Mouse (Mus musculus) liver, embryonic 13.5 days (tissue): ENCODE measurements around the gene Plcb4. TPM values are rescaled to one million over a fixed set of nuclear protein-coding genes. Genes with fewer than 3 reads are reported as not detected.
A peak's percentile ranks its signal among the peaks of the same experiment; 100 is the strongest.

ENCODE experiments used
- ATAC-seq: fragments of 200-750 bp; cut with Nextera tagmentation; 2 replicates; pipeline ENCODE4 v1.8.0; 2017; ENCODE audit warnings: low read depth, mild to moderate bottlenecking, moderate number of reproducible peaks, moderate library complexity
- DNase-seq: peaks from one replicate; pipeline ENCODE4 v3.0.0; 2022
- H3K27ac ChIP-seq: fragments of 300-500 bp; sonication (generic); 2 replicates; pipeline ENCODE4 v1.5.1; 2015; ENCODE audit warnings: moderate library complexity, mild to moderate bottlenecking, inconsistent platforms
- H3K27me3 ChIP-seq: fragments of 300-500 bp; sonication (generic); 2 replicates; pipeline ENCODE4 v1.6.1; 2015; ENCODE audit warnings: mild to moderate bottlenecking, inconsistent platforms
- H3K36me3 ChIP-seq: fragments of 300-500 bp; sonication (generic); 2 replicates; pipeline ENCODE4 v1.6.1; 2015; ENCODE audit warnings: mild to moderate bottlenecking, inconsistent platforms
- H3K4me1 ChIP-seq: fragments of 300-500 bp; sonication (generic); replicated peaks from 2 replicates; pipeline ENCODE4 v1.6.1; 2015; ENCODE audit warnings: inconsistent platforms
- H3K4me2 ChIP-seq: fragments of 300-500 bp; sonication (generic); 2 replicates; pipeline ENCODE4 v1.6.1; 2015; ENCODE audit warnings: inconsistent platforms, mild to moderate bottlenecking, moderate library complexity
- H3K4me3 ChIP-seq: fragments of 300-500 bp; sonication (generic); replicated peaks from 2 replicates; pipeline ENCODE4 v1.5.1; 2015; ENCODE audit warnings: mild to moderate bottlenecking, inconsistent platforms
- H3K9ac ChIP-seq: fragments of 300-500 bp; sonication (generic); 2 replicates; pipeline ENCODE4 v1.6.1; 2015; ENCODE audit warnings: mild to moderate bottlenecking, inconsistent platforms
- H3K9me3 ChIP-seq: fragments of 300-500 bp; sonication (generic); replicated peaks from 2 replicates; pipeline ENCODE4 v1.6.1; 2016; ENCODE audit warnings: inconsistent platforms
- WGBS: fragments of 180-500 bp; shearing (Covaris S2); methylation state at CpG from one replicate; pipeline ENCODE4 v1.1.7; 2015; ENCODE audit not compliant: insufficient replicate concordance; 5-methylcytosine and 5-hydroxymethylcytosine counted together
- polyA plus RNA-seq: library from polyadenylated mRNA; unstranded; fragments of >200 nt; fragmentation: Nextera tagmentation; extraction: Ambion mirVana; gene quantifications from 2 replicates; pipeline ENCODE4 v1.2.1, GENCODE M21; 2015

The Plcb4 gene
- polyA plus RNA-seq, 1 experiment from 2014 or later, result 3.1 TPM

- no peak overlapping the region for H3K9ac ChIP-seq
- H3K27ac ChIP-seq, result no peak overlapping the region
- no peak overlapping the region for H3K4me3 ChIP-seq
- DNase-seq, result no peak
- no peaks in the 10 kb centered on the region for H3K9me3 ChIP-seq
- H3K27me3 ChIP-seq, result no peaks in the 10 kb centered on the region
- 44% methylated on average over 3 of the region's 3 CpGs for WGBS
- H3K36me3 ChIP-seq, result no peaks in the 10 kb centered on the region
- ATAC-seq, result no peak
- H3K4me2 ChIP-seq, result no peak overlapping the region
- H3K4me1 ChIP-seq, result no peaks in the 10 kb centered on the region
Observed at GRCm38 (mm10) chr2:135650885-135651284, 7.9 kb upstream of the Plcb4 start.

DNA sequence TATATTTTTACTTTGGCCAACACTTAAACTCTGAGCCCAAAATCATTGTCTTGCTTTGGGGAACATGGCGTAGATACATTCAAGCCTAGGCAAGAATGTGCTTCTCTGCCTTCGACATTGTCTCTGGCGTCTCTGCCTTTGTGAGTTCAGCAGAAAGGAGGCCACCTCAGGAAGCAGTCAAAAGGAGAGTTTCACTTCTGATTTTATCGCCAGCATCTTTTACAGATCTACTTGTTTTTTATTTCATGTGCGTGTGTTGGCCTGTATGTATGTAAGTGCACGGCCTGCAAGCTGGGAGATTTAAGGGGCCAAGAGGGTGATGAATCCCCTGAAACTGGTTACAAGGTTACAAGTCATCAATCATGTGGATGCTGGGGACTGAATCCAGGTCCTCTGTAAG lies 6.8 kb upstream of the Plcb4 start:
- ATAC-seq (no peak), DNase-seq (no peak)
- no peaks in the 10 kb centered on the region for H3K9me3 ChIP-seq
- no peaks in the 10 kb centered on the region for H3K27me3 ChIP-seq
- H3K4me1 ChIP-seq, result no peaks in the 10 kb centered on the region
- no peak overlapping the region for H3K9ac ChIP-seq
- no peak overlapping the region for H3K27ac ChIP-seq
- H3K36me3 ChIP-seq, result no peaks in the 10 kb centered on the region
- no peak overlapping the region for H3K4me3 ChIP-seq
- no peak overlapping the region for H3K4me2 ChIP-seq
- WGBS, result 73% methylated on average over 6 of the region's 6 CpGs

DNA sequence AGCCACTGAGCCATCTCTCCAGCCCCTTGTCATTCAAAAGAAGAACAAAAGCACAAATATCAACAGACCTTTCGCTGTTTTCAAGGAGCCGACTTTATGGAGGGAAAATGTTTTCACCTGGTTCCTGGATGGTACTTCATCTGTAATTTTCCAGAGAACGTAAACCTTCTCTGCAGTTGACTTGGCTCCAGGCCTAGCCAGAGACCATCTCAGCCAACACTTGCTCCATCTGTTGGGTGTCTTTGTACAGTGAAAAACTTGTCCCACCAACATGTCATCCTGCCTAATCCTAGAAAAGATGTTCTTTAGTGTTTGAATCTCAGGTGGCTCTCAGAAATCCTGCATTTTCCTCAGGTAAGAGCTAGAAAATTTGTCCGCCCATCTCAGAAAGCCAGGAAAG lies 6.4 kb upstream of the Plcb4 start:
- H3K4me2 ChIP-seq, result no peak overlapping the region
- WGBS, result 79% methylated on average over 4 of the region's 4 CpGs
- H3K9ac ChIP-seq, result no peak overlapping the region
- H3K4me3 ChIP-seq, result no peak overlapping the region
- H3K4me1 ChIP-seq, result no peaks in the 10 kb centered on the region
- DNase-seq (no peak), ATAC-seq (no peak)
- no peaks in the 10 kb centered on the region for H3K27me3 ChIP-seq
- H3K27ac ChIP-seq, result no peak overlapping the region
- no peaks in the 10 kb centered on the region for H3K36me3 ChIP-seq
- no peaks in the 10 kb centered on the region for H3K9me3 ChIP-seq

- no peak overlapping the region for H3K9ac ChIP-seq
- no peak overlapping the region for H3K27ac ChIP-seq
- ATAC-seq (no peak), DNase-seq (no peak)
- H3K36me3 ChIP-seq, result no peaks in the 10 kb centered on the region
- H3K4me1 ChIP-seq, result no peaks in the 10 kb centered on the region; the same call in 1 of the 2 replicates
- H3K27me3 ChIP-seq, result peaks cover 10% of the 10 kb centered on the region
- WGBS, result 75% methylated on average over 1 of the region's 1 CpGs
- no peaks in the 10 kb centered on the region for H3K9me3 ChIP-seq
- no peak overlapping the region for H3K4me3 ChIP-seq
- H3K4me2 ChIP-seq, result no peak overlapping the region
Observed at GRCm38 (mm10) chr2:135655948-135656347, 2.9 kb upstream of the Plcb4 start.

DNA sequence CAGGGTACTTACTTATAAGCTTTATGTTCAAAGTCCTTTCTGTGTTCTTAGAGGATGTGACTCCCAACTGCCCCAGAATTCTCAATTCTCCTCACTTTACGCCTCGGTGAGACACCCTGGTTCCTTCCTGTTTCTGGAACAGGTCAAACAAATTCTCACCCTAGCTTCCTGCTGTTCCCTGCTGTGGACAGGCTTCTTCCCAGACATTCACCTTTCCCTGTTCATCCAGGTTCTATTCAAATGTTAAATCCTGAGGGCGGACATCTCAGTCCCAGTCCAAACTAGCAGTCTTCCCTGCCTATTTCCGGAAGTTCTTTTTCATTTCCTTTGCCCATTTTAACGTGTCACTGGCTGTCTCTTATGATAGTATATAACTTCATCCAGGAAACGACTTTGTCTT lies 2.2 kb upstream of the Plcb4 start:
- Histone ChIP-seq H3K9me3 (no peaks in the 10 kb centered on the region), H3K27ac (no peak overlapping the region), H3K4me3 (no peak overlapping the region), H3K4me1 (no peaks in the 10 kb centered on the region; the same call in 1 of the 2 replicates), H3K27me3 (peaks cover 10% of the 10 kb centered on the region), H3K36me3 (no peaks in the 10 kb centered on the region), H3K9ac (no peak overlapping the region), H3K4me2 (no peak overlapping the region)
- DNase-seq, result no peak
- no peak for ATAC-seq
- WGBS, result 56% methylated on average over 6 of the region's 6 CpGs

DNA sequence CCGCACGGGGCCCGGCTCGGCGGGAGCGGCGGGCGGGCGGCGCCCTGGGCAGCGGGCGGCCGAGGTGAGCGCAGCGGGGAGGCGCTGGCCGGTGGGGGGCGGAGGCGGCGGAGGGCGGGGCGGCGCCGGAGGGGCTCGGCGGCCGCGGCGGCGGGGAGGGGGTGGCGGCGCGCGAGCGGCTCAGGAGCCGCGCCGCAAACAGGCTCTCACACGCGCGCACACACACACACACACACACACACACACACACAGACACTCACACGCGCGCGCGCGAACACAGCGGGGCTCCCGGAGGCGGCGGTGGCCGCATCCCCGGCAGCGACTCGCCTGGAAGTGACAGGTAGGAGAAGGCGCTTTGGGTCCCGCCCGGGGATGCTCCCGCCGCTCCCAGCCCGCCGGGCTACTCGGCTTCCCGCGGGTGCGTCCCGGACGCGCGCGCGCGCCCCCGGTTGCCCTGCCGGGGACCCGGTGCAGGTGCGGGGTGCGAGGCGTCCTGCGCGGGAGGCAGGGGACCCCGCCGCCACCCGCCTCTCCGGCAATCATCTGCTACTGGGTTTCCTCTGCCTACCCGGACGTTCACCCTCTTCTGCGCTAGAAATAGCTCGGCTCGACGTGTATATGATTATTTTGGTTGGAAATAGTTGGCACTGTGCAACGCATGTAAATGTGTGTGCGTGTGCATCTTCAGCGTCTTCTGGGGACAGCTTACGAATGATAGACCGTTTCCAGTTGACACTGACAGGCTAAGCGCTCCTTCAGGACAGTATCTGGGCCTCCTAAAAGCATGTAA lies 775 bp downstream of the Plcb4 start:
- ATAC-seq (peak; percentile 75), DNase-seq (peak; percentile 10)
- Histone ChIP-seq H3K4me3 (peak overlapping the region; percentile 72), H3K27ac (peak overlapping the region; percentile 80), H3K9me3 (no peaks in the 10 kb centered on the region), H3K36me3 (no peaks in the 10 kb centered on the region), H3K27me3 (peaks cover 10% of the 10 kb centered on the region), H3K4me2 (peak overlapping the region; percentile 84), H3K4me1 (no peaks in the 10 kb centered on the region; the same call in 1 of the 2 replicates), H3K9ac (peak overlapping the region; percentile 81)
- WGBS, result under 1% methylated on average over 47 of the region's 97 CpGs

GRCm38 (mm10) chr2:135660816-135661215 lies 2.0 kb downstream of the Plcb4 start:
- Histone ChIP-seq H3K9me3 (no peaks in the 10 kb centered on the region), H3K36me3 (no peaks in the 10 kb centered on the region), H3K9ac (no peak overlapping the region), H3K4me2 (no peak overlapping the region), H3K4me1 (no peaks in the 10 kb centered on the region; the same call in 1 of the 2 replicates), H3K27me3 (peaks cover 10% of the 10 kb centered on the region), H3K4me3 (no peak overlapping the region), H3K27ac (no peak overlapping the region)
- 57% methylated on average over 4 of the region's 4 CpGs for WGBS
- no peak for ATAC-seq
- no peak for DNase-seq

GRCm38 (mm10) chr2:135663785-135664184 lies 5.0 kb downstream of the Plcb4 start:
- no peak overlapping the region for H3K27ac ChIP-seq
- ATAC-seq, result no peak
- no peak for DNase-seq
- H3K9me3 ChIP-seq, result no peaks in the 10 kb centered on the region
- H3K36me3 ChIP-seq, result no peaks in the 10 kb centered on the region
- no peak overlapping the region for H3K4me3 ChIP-seq
- WGBS, result 56% methylated on average over 1 of the region's 1 CpGs
- H3K9ac ChIP-seq, result no peak overlapping the region
- no peak overlapping the region for H3K4me2 ChIP-seq
- no peaks in the 10 kb centered on the region; the same call in 1 of the 2 replicates for H3K4me1 ChIP-seq
- peaks cover 10% of the 10 kb centered on the region for H3K27me3 ChIP-seq

GRCm38 (mm10) chr2:135667496-135667895 lies 8.7 kb downstream of the Plcb4 start:
- no peak overlapping the region for H3K9ac ChIP-seq
- H3K4me2 ChIP-seq, result no peak overlapping the region
- H3K4me3 ChIP-seq, result no peak overlapping the region
- ATAC-seq, result no peak
- no peaks in the 10 kb centered on the region for H3K4me1 ChIP-seq
- no peak for DNase-seq
- no peaks in the 10 kb centered on the region for H3K9me3 ChIP-seq
- H3K27me3 ChIP-seq, result no peaks in the 10 kb centered on the region
- WGBS, result 75% methylated on average over 2 of the region's 2 CpGs
- no peak overlapping the region for H3K27ac ChIP-seq
- no peaks in the 10 kb centered on the region for H3K36me3 ChIP-seq

DNA sequence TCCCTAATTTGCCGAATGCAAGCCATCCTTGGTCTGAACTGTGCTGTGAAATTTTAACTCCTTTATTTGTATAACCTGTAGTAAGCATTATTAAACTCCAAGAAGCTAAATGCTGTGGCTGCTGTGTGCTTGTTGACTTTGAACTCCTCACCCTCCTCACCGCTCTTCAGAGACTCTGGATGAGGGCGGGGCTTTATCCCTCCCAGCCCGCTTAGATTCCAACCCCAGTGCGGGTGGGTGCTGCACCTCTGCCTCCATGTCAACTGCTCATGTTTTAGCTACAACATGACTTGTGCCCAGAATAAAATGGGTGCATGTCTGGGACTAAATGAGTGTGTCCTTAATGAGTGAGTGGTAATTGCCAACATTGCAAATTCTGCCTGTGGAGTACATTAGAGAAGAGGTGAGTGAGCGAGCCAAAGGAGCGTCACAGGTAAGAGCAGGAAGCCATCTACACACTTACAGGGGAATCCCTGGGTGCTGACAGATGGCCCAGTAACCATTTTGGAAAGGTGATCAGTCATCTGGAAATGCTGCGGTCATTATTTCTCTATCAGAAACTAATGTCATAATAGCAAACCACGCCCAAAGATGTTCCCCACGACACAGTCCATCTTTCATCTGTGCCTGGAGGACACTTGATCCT lies 13.8 kb downstream of the Plcb4 start:
- Histone ChIP-seq H3K27ac (no peak overlapping the region), H3K9ac (no peak overlapping the region), H3K4me2 (no peak overlapping the region), H3K36me3 (no peaks in the 10 kb centered on the region), H3K27me3 (no peaks in the 10 kb centered on the region), H3K4me3 (no peak overlapping the region), H3K4me1 (no peaks in the 10 kb centered on the region), H3K9me3 (no peaks in the 10 kb centered on the region)
- 70% methylated on average over 10 of the region's 10 CpGs for WGBS
- no peak for DNase-seq
- ATAC-seq, result no peak

- WGBS, result 79% methylated on average over 8 of the region's 8 CpGs
- Histone ChIP-seq H3K4me1 (no peaks in the 10 kb centered on the region), H3K4me3 (no peak overlapping the region), H3K36me3 (no peaks in the 10 kb centered on the region), H3K9me3 (no peaks in the 10 kb centered on the region), H3K9ac (no peak overlapping the region), H3K27me3 (no peaks in the 10 kb centered on the region), H3K4me2 (no peak overlapping the region), H3K27ac (no peak overlapping the region)
- no peak for DNase-seq
- no peak for ATAC-seq
Observed at GRCm38 (mm10) chr2:135673649-135674048, 14.8 kb downstream of the Plcb4 start.

- Histone ChIP-seq H3K4me2 (no peak overlapping the region), H3K9me3 (no peaks in the 10 kb centered on the region), H3K9ac (no peak overlapping the region), H3K27ac (no peak overlapping the region), H3K36me3 (no peaks in the 10 kb centered on the region), H3K4me3 (no peak overlapping the region), H3K4me1 (peaks cover 7% of the 10 kb centered on the region), H3K27me3 (no peaks in the 10 kb centered on the region)
- ATAC-seq, result no peak
- DNase-seq, result no peak
- 79% methylated on average over 5 of the region's 5 CpGs for WGBS
Observed at GRCm38 (mm10) chr2:135675284-135675683, 16.5 kb downstream of the Plcb4 start.
